Mouse (Mus musculus) heart, embryonic 13.5 days (tissue): ENCODE data around the gene Hist1h1d. TPM values are rescaled to one million over a fixed set of nuclear protein-coding genes. Genes with fewer than 3 reads are reported as not detected.

ENCODE experiments used
- ATAC-seq: fragments of 200-750 bp; cut with Nextera tagmentation; 2 replicates; pipeline ENCODE4 v1.8.0; 2017; ENCODE audit warnings: moderate TSS enrichment; ENCODE audit not compliant: insufficient number of reproducible peaks, low FRiP score, low TSS enrichment; ENCODE audit errors: extremely low read depth
- H3K27ac ChIP-seq: fragments of 300-500 bp; sonication (generic); replicated peaks from 2 replicates; pipeline ENCODE4 v1.5.1; 2015; ENCODE audit warnings: moderate library complexity, mild to moderate bottlenecking, inconsistent platforms
- H3K27me3 ChIP-seq: fragments of 300-500 bp; sonication (generic); replicated peaks from 2 replicates; pipeline ENCODE4 v1.6.1; 2015; ENCODE audit warnings: mild to moderate bottlenecking, inconsistent platforms
- H3K36me3 ChIP-seq: fragments of 300-500 bp; sonication (generic); 2 replicates; pipeline ENCODE4 v1.6.1; 2015; ENCODE audit warnings: mild to moderate bottlenecking, inconsistent platforms
- H3K4me1 ChIP-seq: fragments of 300-500 bp; sonication (generic); 2 replicates; pipeline ENCODE4 v1.6.1; 2015; ENCODE audit warnings: inconsistent platforms
- H3K4me2 ChIP-seq: fragments of 300-500 bp; sonication (generic); 2 replicates; pipeline ENCODE4 v1.6.1; 2015; ENCODE audit warnings: inconsistent platforms, mild to moderate bottlenecking, moderate library complexity
- H3K4me3 ChIP-seq: fragments of 300-500 bp; sonication (generic); 2 replicates; pipeline ENCODE4 v1.5.1; 2015; ENCODE audit warnings: moderate library complexity, mild to moderate bottlenecking, inconsistent platforms
- H3K9ac ChIP-seq: fragments of 300-500 bp; sonication (generic); 2 replicates; pipeline ENCODE4 v1.6.1; 2015; ENCODE audit warnings: inconsistent platforms, mild to moderate bottlenecking, moderate library complexity
- H3K9me3 ChIP-seq: fragments of 300-500 bp; sonication (generic); 2 replicates; pipeline ENCODE4 v1.6.1; 2016; ENCODE audit warnings: inconsistent platforms
- WGBS: fragments of 180-500 bp; shearing (Covaris S2); methylation state at CpG from one replicate; pipeline ENCODE4 v1.1.7; 2015; ENCODE audit warnings: mixed read lengths; 5-methylcytosine and 5-hydroxymethylcytosine counted together
- microRNA-seq: library from miRNA; unstranded; fragments of <30 nt; microRNA quantifications from one replicate; pipeline ENCODE4, GENCODE M21; 2016
- polyA plus RNA-seq: library from polyadenylated mRNA; unstranded; fragments of >200 nt; fragmentation: Nextera tagmentation; extraction: Ambion mirVana; gene quantifications from 2 replicates; pipeline ENCODE4 v1.2.1, GENCODE M21; 2015

The Hist1h1d gene
- polyA plus RNA-seq, 1 experiment from 2014 or later, result 0.23 TPM

DNA sequence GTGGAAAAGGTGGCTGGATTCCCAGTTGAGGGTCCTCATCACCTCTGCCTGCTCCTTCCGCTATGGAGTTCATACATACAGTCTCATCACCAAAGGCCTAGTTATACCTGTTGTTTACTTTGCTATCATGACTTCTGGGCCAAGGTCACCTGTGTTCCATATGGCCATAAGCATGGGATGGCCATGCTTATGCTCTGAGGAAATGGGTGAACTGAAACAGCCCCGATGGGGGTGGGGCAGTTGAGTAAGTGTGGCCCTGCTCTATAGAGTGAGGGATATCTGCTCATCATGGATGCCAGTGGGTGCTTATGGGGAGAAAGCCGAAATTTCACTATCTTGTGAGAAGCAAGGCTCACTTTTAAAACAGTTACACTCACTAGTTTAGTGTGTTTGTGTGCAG lies 52.0 kb downstream of the Hist1h1d start:
- Histone ChIP-seq H3K4me3 (no peak overlapping the region), H3K4me1 (no peaks in the 10 kb centered on the region), H3K4me2 (no peak overlapping the region), H3K9me3 (no peaks in the 10 kb centered on the region), H3K27me3 (no peaks in the 10 kb centered on the region), H3K9ac (no peak overlapping the region), H3K36me3 (no peaks in the 10 kb centered on the region), H3K27ac (no peak overlapping the region)
- ATAC-seq, result no peak
- WGBS, result 79% methylated on average over 3 of the region's 3 CpGs

DNA sequence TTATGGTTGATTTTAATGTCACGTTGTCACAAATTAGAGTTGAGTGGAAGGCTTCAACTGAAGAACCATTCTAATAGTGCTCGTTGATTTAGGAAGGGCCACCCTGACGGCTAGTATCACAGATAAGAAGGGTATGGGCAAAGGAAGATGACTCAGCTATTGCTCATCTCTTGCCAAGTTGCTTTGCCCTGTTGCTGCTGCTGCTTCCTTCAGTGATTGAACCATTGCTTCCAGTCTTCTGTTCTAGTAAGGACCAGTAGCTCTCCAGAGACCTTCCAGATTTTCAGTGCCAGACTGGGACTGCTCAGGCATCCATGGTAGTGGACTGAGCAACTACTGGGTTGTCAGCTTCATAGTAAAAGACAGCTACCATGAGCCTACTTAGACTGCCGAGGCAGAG lies 56.1 kb downstream of the Hist1h1d start:
- WGBS, result 56% methylated on average over 4 of the region's 4 CpGs

DNA sequence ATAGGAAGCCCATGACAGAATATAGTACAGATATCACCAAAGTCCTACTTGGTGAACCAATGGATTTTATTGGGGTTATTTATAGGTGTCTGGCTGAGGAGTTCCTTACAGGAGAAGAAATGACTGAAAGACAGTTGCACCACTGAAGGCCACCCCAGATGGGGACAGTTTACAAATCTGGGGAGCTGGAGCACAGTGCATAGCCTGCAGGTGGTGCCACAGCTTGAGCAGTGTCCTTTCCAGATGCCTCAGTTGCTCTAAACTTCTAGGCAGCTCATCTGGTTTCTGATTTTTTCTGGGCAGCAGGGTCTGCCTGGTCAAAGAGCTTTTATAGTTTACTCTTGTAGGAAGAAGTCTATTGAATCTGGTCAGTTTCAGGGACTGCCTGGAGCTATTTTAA lies 56.8 kb downstream of the Hist1h1d start:
- Histone ChIP-seq H3K9me3 (no peaks in the 10 kb centered on the region), H3K27me3 (no peaks in the 10 kb centered on the region), H3K9ac (no peak overlapping the region), H3K27ac (no peak overlapping the region), H3K36me3 (no peaks in the 10 kb centered on the region), H3K4me3 (no peak overlapping the region), H3K4me1 (no peaks in the 10 kb centered on the region), H3K4me2 (no peak overlapping the region)
- no peak for ATAC-seq

More for the DNA sequence above, 56.1 kb downstream of the Hist1h1d start:
- ATAC-seq, result no peak
- no peaks in the 10 kb centered on the region for H3K27me3 ChIP-seq
- H3K4me2 ChIP-seq, result no peak overlapping the region
- H3K4me1 ChIP-seq, result no peaks in the 10 kb centered on the region
- H3K4me3 ChIP-seq, result no peak overlapping the region
- no peaks in the 10 kb centered on the region for H3K36me3 ChIP-seq
- H3K9ac ChIP-seq, result no peak overlapping the region
- H3K9me3 ChIP-seq, result no peaks in the 10 kb centered on the region
- no peak overlapping the region for H3K27ac ChIP-seq

Small RNAs within 50 kb of the gene (microRNA-seq; reads per million reads assigned to microRNA genes)
- gene Gm44297 (not detected), gene Gm44359 (not detected), gene Gm44394 (not detected), gene n-TStga1 (not detected)

Other genes with a start within 250 kb of the Hist1h1d start
- 36.7 and 40.7 TPM in 2 replicates for gene Zfp322a, start 184.1 kb upstream of the Hist1h1d start, polyA plus RNA-seq
- gene Abt1, start 129.4 kb upstream of the Hist1h1d start, polyA plus RNA-seq, result 8.5 and 8.7 TPM in 2 replicates
- 1.1 and 2.2 TPM in 2 replicates for gene Btn1a1, start 87.4 kb upstream of the Hist1h1d start, polyA plus RNA-seq
- gene Btn2a2, start 64.4 kb upstream of the Hist1h1d start, polyA plus RNA-seq, result 0.45 and 0.82 TPM in 2 replicates
- gene Hist1h4h, start 22.2 kb upstream of the Hist1h1d start, polyA plus RNA-seq, result 6.3 and 7.2 TPM in 2 replicates
- 2.0 and 3.0 TPM in 2 replicates for gene Hist1h2af, start 19.4 kb upstream of the Hist1h1d start, polyA plus RNA-seq
- 4.1 and 5.5 TPM in 2 replicates for gene Hist1h3g, start 17.8 kb upstream of the Hist1h1d start, polyA plus RNA-seq
- 0.32 and 0.52 TPM in 2 replicates for gene Hist1h2bh, start 9.9 kb upstream of the Hist1h1d start, polyA plus RNA-seq
- 0.28 and 0.48 TPM in 2 replicates for gene Hist1h3f, start 9.2 kb upstream of the Hist1h1d start, polyA plus RNA-seq
- not detected in 2 replicates for gene Hist1h4f, start 1.6 kb upstream of the Hist1h1d start, polyA plus RNA-seq
- 1.5 and 2.2 TPM in 2 replicates for gene Hist1h3e, start 9.1 kb downstream of the Hist1h1d start, polyA plus RNA-seq
- gene Hist1h2ae, start 18.0 kb downstream of the Hist1h1d start, polyA plus RNA-seq, result 33.5 and 42.7 TPM in 2 replicates
- gene Hist1h2bg, start 18.1 kb downstream of the Hist1h1d start, polyA plus RNA-seq, result 3.9 and 4.2 TPM in 2 replicates
- 1.6 and 3.0 TPM in 2 replicates for gene Hist1h2bf, start 20.9 kb downstream of the Hist1h1d start, polyA plus RNA-seq
- gene Hist1h2ad, start 21.1 kb downstream of the Hist1h1d start, polyA plus RNA-seq, result 0.60 and 0.84 TPM in 2 replicates
- gene Hist1h3d, start 22.5 kb downstream of the Hist1h1d start, polyA plus RNA-seq, result 2.4 TPM in 2 replicates
- gene Hist1h4d, start 28.3 kb downstream of the Hist1h1d start, polyA plus RNA-seq, result 54.8 and 60.0 TPM in 2 replicates
- gene Hist1h2be, start 67.9 kb downstream of the Hist1h1d start, polyA plus RNA-seq, result 1.3 and 1.5 TPM in 2 replicates
- 11.0 and 12.2 TPM in 2 replicates for gene Hist1h1e, start 69.3 kb downstream of the Hist1h1d start, polyA plus RNA-seq
- 0.59 and 0.68 TPM in 2 replicates for gene Hist1h2ac, start 130.7 kb downstream of the Hist1h1d start, polyA plus RNA-seq
- 50.1 and 54.5 TPM in 2 replicates for gene Hist1h2bc, start 130.9 kb downstream of the Hist1h1d start, polyA plus RNA-seq
- gene Hist1h1t, start 142.6 kb downstream of the Hist1h1d start, polyA plus RNA-seq, result not detected in 2 replicates
- 2.4 and 3.7 TPM in 2 replicates for gene Hist1h4c, start 145.2 kb downstream of the Hist1h1d start, polyA plus RNA-seq
- gene Hfe, start 157.6 kb downstream of the Hist1h1d start, polyA plus RNA-seq, result 10.3 and 10.7 TPM in 2 replicates
- 31.2 and 33.8 TPM in 2 replicates for gene Hist1h1c, start 185.5 kb downstream of the Hist1h1d start, polyA plus RNA-seq
- gene Hist1h3c, start 192.3 kb downstream of the Hist1h1d start, polyA plus RNA-seq, result 2.7 and 3.8 TPM in 2 replicates
- 1.6 and 2.2 TPM in 2 replicates for gene Hist1h2bb, start 193.5 kb downstream of the Hist1h1d start, polyA plus RNA-seq
- 20.1 and 20.3 TPM in 2 replicates for gene Hist1h2ab, start 197.9 kb downstream of the Hist1h1d start, polyA plus RNA-seq
- gene Hist1h3b, start 199.0 kb downstream of the Hist1h1d start, polyA plus RNA-seq, result 5.5 and 6.3 TPM in 2 replicates
- 2.3 and 2.8 TPM in 2 replicates for gene Hist1h4b, start 203.8 kb downstream of the Hist1h1d start, polyA plus RNA-seq
- not detected in 2 replicates for gene Hist1h4a, start 208.0 kb downstream of the Hist1h1d start, polyA plus RNA-seq
- gene Hist1h3a, start 209.1 kb downstream of the Hist1h1d start, polyA plus RNA-seq, result 1.9 and 3.5 TPM in 2 replicates
- 1.5 and 1.6 TPM in 2 replicates for gene Hist1h1a, start 210.4 kb downstream of the Hist1h1d start, polyA plus RNA-seq
- 0.09 and 0.20 TPM in 2 replicates for gene Trim38, start 216.7 kb downstream of the Hist1h1d start, polyA plus RNA-seq